Mouse (Mus musculus) spleen, adult 18-20 months (tissue): ENCODE measurements around the gene Csrnp1.

Experiments used
- DNase-seq, 2 experiments: peaks; one replicate each; pipeline ENCODE4 v3.0.0; 2022; ENCODE audit warnings: mixed read lengths in 2 of 2

The Csrnp1 gene

GRCm38 (mm10) chr9:119976704-119977556 is 7.5 kb downstream of the Csrnp1 start:
- peak; percentile 30 to 44 for DNase-seq

DNA sequence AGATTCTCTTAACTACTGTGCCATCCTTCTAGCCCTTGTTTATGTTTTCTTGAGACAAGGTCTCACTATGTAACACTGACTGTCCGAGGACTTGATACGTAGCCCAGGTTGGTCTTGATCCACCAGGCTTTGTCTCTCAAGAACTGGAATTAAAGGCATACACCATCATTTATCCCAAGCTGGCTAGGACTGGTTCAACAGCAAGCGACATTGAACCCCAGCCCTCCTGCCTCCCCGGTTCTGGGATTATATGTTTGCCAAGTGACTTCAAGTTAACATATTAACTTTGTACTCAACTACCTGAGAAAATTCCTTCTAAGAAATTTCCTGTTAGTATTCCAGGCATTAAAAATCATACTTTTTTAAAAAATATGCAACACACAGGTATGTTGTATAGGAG is 9.2 kb downstream of the Csrnp1 start:
- DNase-seq = no peak

DNA sequence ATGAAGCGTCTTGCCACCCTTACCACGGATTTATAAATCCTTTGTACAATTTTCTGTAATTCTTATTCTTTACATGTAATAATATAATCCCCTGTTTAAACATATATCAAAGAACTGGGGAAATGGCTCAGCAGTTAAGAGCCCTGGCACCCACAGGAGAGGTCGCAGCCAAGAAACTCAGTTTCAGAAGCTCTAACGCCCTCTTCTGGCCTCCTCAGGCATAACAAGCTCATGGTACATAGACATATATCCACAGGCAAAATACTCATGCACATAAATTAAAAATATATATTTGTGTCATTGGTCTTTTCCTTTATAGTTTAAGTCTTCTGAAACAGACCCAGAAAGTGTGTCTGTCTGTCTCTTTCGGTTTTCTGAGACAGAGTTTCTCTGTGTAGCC is 9.8 kb downstream of the Csrnp1 start:
- no peak for DNase-seq

DNA sequence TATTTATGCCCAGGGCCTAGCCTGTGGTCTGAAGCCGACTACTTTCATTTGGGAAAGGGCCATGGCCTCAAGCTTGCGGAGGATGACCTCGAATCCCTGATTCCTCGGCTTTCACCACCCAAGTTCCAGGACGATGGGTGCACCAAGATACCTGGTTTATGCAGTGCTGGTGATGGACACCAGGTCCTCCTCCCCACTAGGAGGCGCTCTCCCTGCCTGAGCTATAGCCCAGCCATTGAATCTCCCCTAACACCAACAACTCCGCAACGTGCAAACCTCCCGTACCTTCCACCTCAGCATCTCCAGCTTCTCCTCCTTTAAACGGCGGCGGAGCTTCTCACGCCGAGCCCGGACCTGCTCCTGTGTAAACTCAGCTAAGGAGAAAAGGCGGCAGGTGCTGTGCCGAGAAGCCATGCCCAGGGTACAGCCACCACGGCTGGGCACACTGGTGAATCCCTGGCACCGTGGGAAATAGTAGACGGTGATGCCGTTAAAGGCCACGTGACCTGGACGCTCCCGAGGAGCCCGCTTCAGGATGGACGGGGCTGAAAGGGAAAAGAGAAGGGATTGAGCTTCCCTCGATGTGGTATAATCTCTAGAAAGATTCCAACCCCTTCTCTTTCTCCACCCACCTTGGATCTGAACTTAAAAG is 10.5 kb downstream of the Csrnp1 start:
- DNase-seq = peak in 1 of 2 experiments; percentile 42

- DNase-seq = no peak
These were observed 11.2 kb downstream of the Csrnp1 start for GRCm38 (mm10) chr9:119973281-119973680.

- no peak for DNase-seq
These were observed 11.9 kb downstream of the Csrnp1 start for GRCm38 (mm10) chr9:119972582-119972981.

GRCm38 (mm10) chr9:119972166-119972565 is 12.3 kb downstream of the Csrnp1 start:
- DNase-seq = no peak

DNA sequence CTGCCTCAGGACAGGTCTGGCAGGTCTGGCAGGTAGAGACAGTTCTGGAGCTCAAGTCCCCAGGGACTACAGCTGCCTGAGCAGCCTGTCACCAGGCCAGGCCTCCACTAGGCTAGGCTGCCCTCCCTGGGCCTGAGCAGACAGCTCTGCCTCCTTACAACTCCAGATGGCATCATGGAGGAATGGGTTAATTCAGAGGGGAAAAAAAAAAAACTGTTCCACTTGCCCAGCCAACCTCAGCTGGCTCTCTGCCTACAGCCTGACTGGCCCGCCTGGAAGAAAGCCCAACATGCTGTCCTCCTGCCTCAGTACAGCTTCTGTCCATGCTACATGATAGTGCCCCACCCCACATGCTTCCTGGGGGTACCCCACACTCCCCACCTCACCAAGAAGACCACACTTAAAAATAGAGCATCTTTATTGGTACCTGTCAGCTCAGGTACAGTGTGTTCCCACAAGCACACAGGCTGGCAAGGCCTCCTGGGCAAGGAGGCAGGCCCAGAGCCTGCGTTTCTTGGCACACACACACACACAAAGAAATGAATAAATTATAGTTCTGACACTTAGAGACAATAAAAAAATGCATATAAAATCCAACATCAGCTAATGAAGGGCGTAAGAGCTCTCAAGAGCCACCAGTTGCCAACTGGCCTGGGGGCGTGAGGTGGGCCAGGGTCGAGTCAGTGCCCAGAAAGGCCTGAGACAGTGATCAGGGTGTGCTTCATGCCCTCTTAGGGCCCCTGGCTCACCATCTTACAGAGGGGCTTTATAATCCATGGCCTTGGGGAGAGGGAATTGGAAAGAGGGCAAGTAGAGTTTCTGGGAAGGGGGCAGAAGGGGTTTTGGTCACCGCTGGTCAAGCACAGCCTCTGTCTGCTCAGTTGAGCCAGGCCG is 13.4 kb downstream of the Csrnp1 start:
- no peak for DNase-seq

GRCm38 (mm10) chr9:119970221-119970620 is 14.2 kb downstream of the Csrnp1 start:
- DNase-seq = peak in 1 of 2 experiments; percentile 50

- DNase-seq = no peak
These were observed 14.6 kb downstream of the Csrnp1 start for GRCm38 (mm10) chr9:119969811-119970210.

- DNase-seq = no peak
These were observed 18.1 kb downstream of the Csrnp1 start for GRCm38 (mm10) chr9:119966221-119966910.

DNA sequence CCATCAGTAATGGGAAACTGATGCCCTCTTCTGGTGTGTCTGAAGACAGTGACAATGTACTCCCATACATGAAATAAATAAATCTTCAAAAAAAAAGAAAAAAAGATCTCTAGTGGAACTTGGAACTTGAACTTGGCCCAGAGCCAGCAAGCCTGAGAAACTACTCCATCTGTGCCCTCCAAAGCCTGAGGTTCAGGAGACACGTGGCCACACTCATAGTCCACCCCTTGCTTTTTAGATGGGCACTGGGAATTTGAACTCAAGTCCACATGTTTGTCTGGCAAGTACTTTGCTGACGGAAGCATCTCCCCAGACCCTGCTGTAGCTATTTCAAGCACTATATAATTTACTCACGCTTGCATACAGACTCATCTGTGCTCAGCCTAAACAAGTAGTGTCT is 19.3 kb downstream of the Csrnp1 start:
- DNase-seq = no peak

DNA sequence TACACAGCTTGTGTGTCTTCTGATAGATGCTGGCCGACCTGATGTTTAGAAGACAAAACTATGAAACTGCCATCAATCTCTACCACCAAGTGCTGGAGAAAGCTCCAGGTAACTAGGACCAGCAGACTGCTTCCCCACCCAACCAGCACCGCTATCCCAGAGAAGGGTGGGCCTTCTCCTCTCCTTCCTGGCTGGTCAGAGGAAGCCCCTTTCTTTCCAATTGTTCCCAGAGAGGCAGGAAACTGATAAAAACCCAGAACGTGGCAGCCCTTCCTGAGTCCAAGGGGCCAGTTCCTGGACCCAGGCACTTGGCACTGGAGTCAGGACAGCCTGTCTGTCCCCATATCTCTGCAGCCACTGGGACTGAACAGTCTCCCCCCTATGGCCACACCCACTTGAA is 20.3 kb downstream of the Csrnp1 start:
- no peak for DNase-seq

GRCm38 (mm10) chr9:119962987-119963667 is 21.3 kb downstream of the Csrnp1 start:
- peak; percentile 71 to 79 for DNase-seq

DNA sequence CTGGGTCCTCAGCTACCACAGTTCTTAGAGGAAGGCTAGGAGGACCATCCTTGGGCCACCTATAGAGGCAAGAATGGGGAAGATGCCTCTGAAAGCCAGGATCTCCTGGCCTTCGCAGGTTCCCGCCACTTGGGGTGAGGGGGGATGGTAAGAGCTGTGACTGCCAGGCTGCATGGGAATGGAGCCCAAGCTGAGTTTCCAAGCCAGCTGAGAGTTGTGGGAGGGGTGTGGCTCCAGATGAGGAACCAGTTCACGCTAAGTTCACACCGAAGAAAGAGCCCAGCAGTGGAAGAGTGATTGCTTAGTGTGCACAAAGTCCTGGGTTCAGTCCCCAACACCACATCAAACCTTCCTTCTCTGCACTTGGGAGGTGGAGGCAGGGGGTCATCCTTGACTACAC is 22.2 kb downstream of the Csrnp1 start:
- DNase-seq = no peak

DNA sequence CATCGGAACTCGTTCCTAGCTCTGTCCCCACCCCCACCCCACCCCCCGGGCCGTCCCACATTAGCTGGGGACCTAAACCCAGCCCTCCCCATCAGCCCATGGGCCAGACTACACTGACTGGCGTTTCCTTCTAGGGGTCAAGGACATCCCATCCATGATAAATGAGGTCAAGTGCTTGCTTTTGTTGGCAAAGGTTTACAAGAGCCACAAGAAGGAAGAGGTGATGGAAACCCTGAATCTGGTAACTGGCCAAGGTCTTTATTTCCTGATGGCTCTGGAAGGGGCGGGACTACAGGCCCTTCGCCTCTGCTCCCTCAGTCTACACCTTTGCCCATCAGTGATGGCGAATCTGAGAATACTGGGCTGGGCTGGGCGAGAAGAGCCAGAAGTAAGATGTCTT is 25.6 kb downstream of the Csrnp1 start:
- no peak for DNase-seq

DNA sequence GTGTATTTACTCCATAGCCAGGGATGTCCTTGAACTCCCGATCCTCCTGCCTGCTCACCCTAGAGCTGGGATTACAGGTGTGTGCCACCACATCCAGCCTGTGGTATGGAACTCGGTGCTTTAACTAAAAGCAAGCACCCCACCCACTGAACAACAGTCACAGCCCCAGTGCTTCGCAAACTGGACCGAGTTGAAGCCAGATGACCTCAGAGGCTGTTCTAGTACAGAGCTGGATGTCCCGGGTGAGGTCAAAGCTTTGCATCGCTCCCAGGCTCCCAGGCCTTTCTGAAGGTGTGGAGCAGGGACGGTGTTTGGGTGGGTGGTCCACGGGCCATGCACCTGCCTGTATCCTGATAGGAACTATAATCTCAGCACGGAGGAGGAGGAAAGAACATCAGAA is 33.1 kb downstream of the Csrnp1 start:
- no peak for DNase-seq

GRCm38 (mm10) chr9:119950434-119950833 is 34.0 kb downstream of the Csrnp1 start:
- DNase-seq = no peak

GRCm38 (mm10) chr9:119948804-119949203 is 35.7 kb downstream of the Csrnp1 start:
- no peak for DNase-seq

- DNase-seq = peak in 1 of 2 experiments; percentile 38
These were observed 39.1 kb downstream of the Csrnp1 start for GRCm38 (mm10) chr9:119945173-119945900.

GRCm38 (mm10) chr9:119943326-119943725 is 41.1 kb downstream of the Csrnp1 start:
- DNase-seq = no peak
